Mouse (Mus musculus) kidney, adult 2 months (tissue): ENCODE data around the gene Rab25.

Experiments
- CTCF ChIP-seq: fragments of 200-500 bp; conservative IDR thresholded peaks from 2 replicates; pipeline ENCODE4 v1.5.1; 2011; ENCODE audit warnings: low read depth, mild to moderate bottlenecking, control low read depth, low read length, moderate library complexity, mixed read lengths; ENCODE audit not compliant: insufficient read depth, insufficient read length
- POLR2A ChIP-seq: fragments of 200-500 bp; IDR thresholded peaks from one replicate; pipeline ENCODE4 v1.6.1; 2011; ENCODE audit warnings: low read depth, low read length, control low read depth

GRCm38 (mm10) chr3:88500655-88501365 is 47.3 kb downstream of the Rab25 start:
- no peak for TF ChIP-seq CTCF
- TF ChIP-seq POLR2A: no peak
